Mouse (Mus musculus) small intestine, adult 2 months (tissue): ENCODE data around the gene Clic1.

Source experiments
- CTCF ChIP-seq: fragments of 200-500 bp; IDR thresholded peaks from 2 replicates; pipeline ENCODE4 v1.5.1; 2012; ENCODE audit warnings: low read depth, mild to moderate bottlenecking, control low read depth, inconsistent platforms, low read length, moderate library complexity, mixed read lengths; ENCODE audit not compliant: insufficient replicate concordance, insufficient read length; ENCODE audit errors: extremely low read depth
- POLR2A ChIP-seq: fragments of 200-500 bp; IDR thresholded peaks from 2 replicates; pipeline ENCODE4 v1.6.1; 2012; ENCODE audit warnings: low read depth, mild to moderate bottlenecking, control low read depth, inconsistent platforms, low read length, moderate library complexity

DNA sequence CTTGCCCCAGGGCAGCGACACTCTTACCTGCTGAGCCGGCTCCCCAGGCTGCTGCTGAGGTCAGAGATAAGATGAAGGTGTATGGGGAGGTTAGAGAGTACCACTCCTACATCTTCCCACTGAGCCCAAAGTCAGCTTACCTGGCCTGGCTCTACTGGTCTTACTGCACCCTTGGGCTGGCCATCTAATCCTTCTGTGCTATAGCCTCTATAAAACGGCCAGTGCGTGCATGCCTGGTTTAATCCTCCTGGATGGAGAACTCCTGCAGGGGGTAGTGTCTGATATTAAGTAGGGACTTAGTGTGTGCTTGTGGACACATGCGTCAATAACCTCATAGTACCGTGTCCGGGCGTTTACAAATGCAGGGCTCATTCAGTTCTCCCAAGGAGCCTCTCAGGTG lies 29.2 kb upstream of the Clic1 start:
- TF ChIP-seq CTCF, result no peak
- TF ChIP-seq POLR2A, result no peak
